Mouse (Mus musculus): Measurements from ENCODE around the gene Atp13a3. TPM values are rescaled to one million over a fixed set of nuclear protein-coding genes. Genes with fewer than 3 reads are reported as not detected.

Gene Atp13a3
- polyA plus RNA-seq, 1 experiment from 2014 or later, result 10.2 TPM

DNA sequence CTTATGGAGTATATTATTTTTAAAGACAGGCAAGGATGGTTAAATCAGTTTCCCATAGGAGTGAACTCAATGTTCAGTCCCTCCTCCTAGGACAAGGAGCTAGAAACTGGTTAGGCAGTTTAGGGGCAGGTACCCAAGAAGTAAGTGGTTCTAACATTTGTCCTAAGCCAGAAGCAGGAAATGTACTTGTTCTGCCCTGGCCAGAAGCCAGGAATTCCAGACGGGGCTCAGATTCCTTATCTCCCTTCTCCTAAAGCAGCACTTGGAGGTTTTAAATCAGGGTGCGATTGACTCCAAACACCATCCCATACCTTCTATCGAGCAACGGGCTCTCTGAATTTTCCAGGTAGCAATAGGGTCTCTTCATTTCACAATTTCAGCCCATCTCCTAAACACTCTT, 29.6 kb upstream of the Atp13a3 start:
- no peak overlapping the region for H3K27ac ChIP-seq

GRCm38 (mm10) chr16:30433148-30433547, 27.4 kb upstream of the Atp13a3 start:
- no peak overlapping the region for H3K9ac ChIP-seq
- H3K9me3 ChIP-seq, result no peaks in the 10 kb centered on the region
- no peaks in the 10 kb centered on the region for H3K4me1 ChIP-seq
- no peak overlapping the region for H3K27ac ChIP-seq
- 86% methylated on average over 3 of the region's 3 CpGs for WGBS
- no peak overlapping the region for H3K4me3 ChIP-seq
- no peak for ATAC-seq (ENCODE audit: insufficient number of reproducible peaks, low FRiP score, low TSS enrichment, low read depth)
- H3K36me3 ChIP-seq, result no peaks in the 10 kb centered on the region
- no peaks in the 10 kb centered on the region for H3K27me3 ChIP-seq
- no peak overlapping the region for H3K4me2 ChIP-seq

More for the DNA sequence above, 29.6 kb upstream of the Atp13a3 start:
- ATAC-seq (ENCODE audit: insufficient number of reproducible peaks, low FRiP score, low TSS enrichment, low read depth), result no peak
- H3K9ac ChIP-seq, result no peak overlapping the region
- no peaks in the 10 kb centered on the region for H3K27me3 ChIP-seq
- no peaks in the 10 kb centered on the region for H3K9me3 ChIP-seq
- 61% methylated on average over 4 of the region's 4 CpGs for WGBS
- H3K4me3 ChIP-seq, result no peak overlapping the region
- no peak overlapping the region for H3K4me2 ChIP-seq
- H3K4me1 ChIP-seq, result no peaks in the 10 kb centered on the region
- no peaks in the 10 kb centered on the region for H3K36me3 ChIP-seq

GRCm38 (mm10) chr16:30432111-30432510, 26.3 kb upstream of the Atp13a3 start:
- H3K9ac ChIP-seq, result no peak overlapping the region
- no peak overlapping the region for H3K4me2 ChIP-seq
- 80% methylated on average over 2 of the region's 2 CpGs for WGBS
- no peaks in the 10 kb centered on the region for H3K36me3 ChIP-seq
- no peaks in the 10 kb centered on the region for H3K9me3 ChIP-seq
- ATAC-seq (ENCODE audit: insufficient number of reproducible peaks, low FRiP score, low TSS enrichment, low read depth), result no peak
- H3K4me3 ChIP-seq, result no peak overlapping the region
- no peaks in the 10 kb centered on the region for H3K27me3 ChIP-seq
- no peaks in the 10 kb centered on the region for H3K4me1 ChIP-seq
- no peak overlapping the region for H3K27ac ChIP-seq

- Histone ChIP-seq H3K4me1 (no peaks in the 10 kb centered on the region), H3K9ac (no peak overlapping the region), H3K36me3 (no peaks in the 10 kb centered on the region), H3K27me3 (no peaks in the 10 kb centered on the region), H3K9me3 (no peaks in the 10 kb centered on the region), H3K27ac (no peak overlapping the region), H3K4me2 (no peak overlapping the region), H3K4me3 (no peak overlapping the region)
- 98% methylated on average over 2 of the region's 2 CpGs for WGBS
- no peak for ATAC-seq (ENCODE audit: insufficient number of reproducible peaks, low FRiP score, low TSS enrichment, low read depth)
Measured at GRCm38 (mm10) chr16:30430512-30431088, 24.8 kb upstream of the Atp13a3 start.

DNA sequence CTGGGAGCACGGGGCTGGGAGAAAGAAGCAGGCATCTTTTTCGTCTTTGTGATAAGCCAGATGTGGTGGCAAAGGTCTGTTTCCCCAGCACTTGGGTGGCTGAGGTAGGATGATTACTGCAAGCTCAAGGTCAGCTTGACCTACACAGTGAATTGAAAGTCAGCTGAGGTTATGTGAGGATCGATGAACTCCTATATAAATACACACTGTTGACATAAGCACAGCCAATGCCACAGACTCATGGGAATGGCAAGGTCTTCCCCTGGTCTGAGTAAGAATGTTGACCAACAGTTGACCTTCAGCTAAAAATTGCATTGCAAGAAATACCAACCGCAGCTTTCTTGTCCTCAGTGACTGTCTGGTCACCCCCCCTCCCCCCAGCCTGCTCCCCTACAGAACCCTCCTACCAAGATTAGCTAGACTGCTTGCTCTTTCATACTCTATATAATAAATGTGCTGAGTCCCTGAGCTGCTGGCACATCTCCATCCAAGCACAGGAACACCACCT, 23.0 kb upstream of the Atp13a3 start:
- no peak for ATAC-seq (ENCODE audit: insufficient number of reproducible peaks, low FRiP score, low TSS enrichment, low read depth)
- no peaks in the 10 kb centered on the region for H3K27me3 ChIP-seq
- H3K4me1 ChIP-seq, result no peaks in the 10 kb centered on the region
- H3K36me3 ChIP-seq, result no peaks in the 10 kb centered on the region
- H3K27ac ChIP-seq, result no peak overlapping the region
- no peaks in the 10 kb centered on the region for H3K9me3 ChIP-seq
- WGBS, result 82% methylated on average over 4 of the region's 4 CpGs
- no peak overlapping the region for H3K4me2 ChIP-seq
- H3K9ac ChIP-seq, result no peak overlapping the region
- H3K4me3 ChIP-seq, result no peak overlapping the region

GRCm38 (mm10) chr16:30427466-30427865, 21.7 kb upstream of the Atp13a3 start:
- no peak overlapping the region for H3K9ac ChIP-seq
- H3K4me3 ChIP-seq, result no peak overlapping the region
- H3K9me3 ChIP-seq, result no peaks in the 10 kb centered on the region
- H3K27me3 ChIP-seq, result no peaks in the 10 kb centered on the region
- 76% methylated on average over 4 of the region's 4 CpGs for WGBS
- no peaks in the 10 kb centered on the region for H3K36me3 ChIP-seq
- ATAC-seq (ENCODE audit: insufficient number of reproducible peaks, low FRiP score, low TSS enrichment, low read depth), result no peak
- H3K4me2 ChIP-seq, result no peak overlapping the region
- H3K4me1 ChIP-seq, result no peaks in the 10 kb centered on the region
- no peak overlapping the region for H3K27ac ChIP-seq

DNA sequence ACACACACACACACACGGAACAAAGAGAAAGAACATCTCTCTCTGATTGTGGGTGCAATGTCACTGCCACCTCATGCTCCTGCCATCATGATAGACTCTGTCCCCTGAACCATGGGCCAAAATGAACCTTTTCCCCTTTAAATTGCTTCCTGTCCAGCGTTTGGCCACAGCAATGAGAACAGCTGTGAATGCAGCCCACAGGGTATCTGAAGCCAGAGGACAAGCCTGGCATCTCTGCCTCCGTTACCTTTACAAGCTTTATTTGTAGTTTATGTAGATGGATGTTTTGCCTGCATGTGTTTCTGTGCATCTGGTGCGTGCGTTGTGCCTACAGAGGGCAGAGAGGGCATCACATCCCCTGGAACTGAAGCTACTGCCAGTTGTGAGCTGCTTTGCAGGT, 21.2 kb upstream of the Atp13a3 start:
- H3K9me3 ChIP-seq, result no peaks in the 10 kb centered on the region
- H3K4me1 ChIP-seq, result no peaks in the 10 kb centered on the region
- H3K27ac ChIP-seq, result no peak overlapping the region
- ATAC-seq (ENCODE audit: insufficient number of reproducible peaks, low FRiP score, low TSS enrichment, low read depth), result no peak
- no peaks in the 10 kb centered on the region for H3K36me3 ChIP-seq
- H3K4me2 ChIP-seq, result no peak overlapping the region
- H3K27me3 ChIP-seq, result no peaks in the 10 kb centered on the region
- WGBS, result 65% methylated on average over 5 of the region's 5 CpGs
- no peak overlapping the region for H3K9ac ChIP-seq
- H3K4me3 ChIP-seq, result no peak overlapping the region

DNA sequence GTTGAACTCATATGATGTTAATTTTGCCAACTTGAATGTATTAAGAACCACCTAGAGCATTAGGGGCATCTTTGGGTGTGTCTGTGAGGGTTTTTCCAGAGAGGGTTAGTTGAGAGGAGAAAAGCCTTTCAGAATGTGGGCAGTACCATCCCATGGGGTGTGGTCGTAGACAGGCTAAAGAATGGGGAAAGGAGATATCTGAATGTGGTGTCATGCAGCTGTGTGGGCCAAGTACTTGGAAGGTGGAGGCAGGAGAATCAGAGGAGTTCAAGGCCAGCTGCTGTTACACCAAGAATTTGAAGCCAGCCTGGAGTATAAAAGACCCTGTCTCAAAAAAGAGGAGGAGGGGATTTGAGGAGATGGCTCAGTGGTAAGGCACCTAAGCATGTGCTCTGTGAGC, 20.2 kb upstream of the Atp13a3 start:
- no peak overlapping the region for H3K27ac ChIP-seq

DNA sequence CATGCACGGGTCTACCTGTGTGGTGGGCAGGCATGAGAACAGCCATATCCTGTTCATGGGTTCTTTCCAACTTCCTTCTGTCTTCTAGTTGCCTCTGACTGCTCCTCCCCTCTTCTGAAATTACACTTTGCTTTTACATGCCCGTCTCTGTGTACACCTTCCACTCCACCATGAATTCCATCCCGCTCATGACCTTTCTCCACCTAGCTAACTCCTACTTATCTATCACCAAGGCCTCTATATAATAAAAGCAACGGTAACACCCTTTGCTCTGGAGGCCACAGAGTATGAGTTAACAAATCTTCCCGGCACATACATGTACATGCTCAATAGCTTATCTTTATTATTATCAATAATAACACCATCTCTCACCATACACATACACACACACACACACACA, 18.3 kb upstream of the Atp13a3 start:
- Histone ChIP-seq H3K27me3 (no peaks in the 10 kb centered on the region), H3K9me3 (no peaks in the 10 kb centered on the region), H3K4me1 (no peaks in the 10 kb centered on the region), H3K4me3 (no peak overlapping the region), H3K9ac (no peak overlapping the region), H3K27ac (no peak overlapping the region), H3K36me3 (no peaks in the 10 kb centered on the region), H3K4me2 (no peak overlapping the region)
- WGBS, result 73% methylated on average over 5 of the region's 5 CpGs
- no peak for ATAC-seq (ENCODE audit: insufficient number of reproducible peaks, low FRiP score, low TSS enrichment, low read depth)

More for the DNA sequence above, 20.2 kb upstream of the Atp13a3 start:
- Histone ChIP-seq H3K9ac (no peak overlapping the region), H3K9me3 (no peaks in the 10 kb centered on the region), H3K36me3 (no peaks in the 10 kb centered on the region), H3K27me3 (no peaks in the 10 kb centered on the region), H3K4me1 (no peaks in the 10 kb centered on the region), H3K4me2 (no peak overlapping the region), H3K4me3 (no peak overlapping the region)
- no peak for ATAC-seq (ENCODE audit: insufficient number of reproducible peaks, low FRiP score, low TSS enrichment, low read depth)
- 75% methylated on average over 1 of the region's 1 CpGs for WGBS

- Histone ChIP-seq H3K27ac (no peak overlapping the region), H3K4me3 (no peak overlapping the region), H3K9me3 (no peaks in the 10 kb centered on the region), H3K4me2 (no peak overlapping the region), H3K27me3 (no peaks in the 10 kb centered on the region; the same call in 1 of the 2 replicates), H3K9ac (no peak overlapping the region), H3K4me1 (no peaks in the 10 kb centered on the region), H3K36me3 (no peaks in the 10 kb centered on the region)
- ATAC-seq (ENCODE audit: insufficient number of reproducible peaks, low FRiP score, low TSS enrichment, low read depth), result no peak
- WGBS, result 87% methylated on average over 2 of the region's 2 CpGs
Measured at GRCm38 (mm10) chr16:30416707-30417106, 10.9 kb upstream of the Atp13a3 start.

DNA sequence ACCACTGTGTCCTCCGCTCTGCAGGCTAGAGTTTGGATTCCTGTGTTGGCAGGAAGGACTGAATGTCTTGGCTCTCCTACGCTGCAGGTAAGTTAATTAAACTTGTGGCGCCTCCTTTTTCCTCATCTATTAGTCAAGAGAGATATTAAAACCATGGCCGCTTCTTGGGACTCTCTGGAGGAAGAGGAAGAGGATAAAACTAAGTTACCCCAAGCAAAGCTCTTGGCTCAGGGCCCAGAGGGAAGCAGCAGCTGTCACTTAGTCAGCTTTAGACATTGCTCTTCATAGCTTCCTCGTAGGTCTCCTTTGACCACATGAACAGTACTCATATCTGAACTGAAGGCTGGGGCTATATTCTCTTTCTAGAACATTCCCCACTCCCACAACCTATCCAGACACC, 10.5 kb upstream of the Atp13a3 start:
- Histone ChIP-seq H3K36me3 (no peaks in the 10 kb centered on the region), H3K27ac (no peak overlapping the region), H3K4me3 (no peak overlapping the region), H3K4me2 (no peak overlapping the region), H3K9me3 (no peaks in the 10 kb centered on the region), H3K27me3 (no peaks in the 10 kb centered on the region; the same call in 1 of the 2 replicates), H3K4me1 (no peaks in the 10 kb centered on the region), H3K9ac (no peak overlapping the region)
- 63% methylated on average over 5 of the region's 5 CpGs for WGBS
- ATAC-seq (ENCODE audit: insufficient number of reproducible peaks, low FRiP score, low TSS enrichment, low read depth), result no peak

- Histone ChIP-seq H3K27ac (no peak overlapping the region), H3K4me1 (no peaks in the 10 kb centered on the region), H3K27me3 (no peaks in the 10 kb centered on the region; the same call in 1 of the 2 replicates), H3K9ac (no peak overlapping the region), H3K4me3 (no peak overlapping the region), H3K4me2 (no peak overlapping the region), H3K36me3 (no peaks in the 10 kb centered on the region), H3K9me3 (no peaks in the 10 kb centered on the region)
- WGBS, result 61% methylated on average over 3 of the region's 3 CpGs
- ATAC-seq (ENCODE audit: insufficient number of reproducible peaks, low FRiP score, low TSS enrichment, low read depth), result no peak
Measured at GRCm38 (mm10) chr16:30412680-30413079, 6.9 kb upstream of the Atp13a3 start.

GRCm38 (mm10) chr16:30410914-30411313, 5.1 kb upstream of the Atp13a3 start:
- no peak overlapping the region for H3K9ac ChIP-seq
- H3K27me3 ChIP-seq, result no peaks in the 10 kb centered on the region
- no peak for ATAC-seq (ENCODE audit: insufficient number of reproducible peaks, low FRiP score, low TSS enrichment, low read depth)
- 91% methylated on average over 4 of the region's 4 CpGs for WGBS
- H3K36me3 ChIP-seq, result no peaks in the 10 kb centered on the region
- H3K9me3 ChIP-seq, result no peaks in the 10 kb centered on the region
- H3K4me3 ChIP-seq, result no peak overlapping the region
- H3K27ac ChIP-seq, result no peak overlapping the region
- no peaks in the 10 kb centered on the region for H3K4me1 ChIP-seq
- H3K4me2 ChIP-seq, result no peak overlapping the region

Measured in limb, embryonic 15.5 days (tissue).